Mouse (Mus musculus) CH12.LX (cell line): ENCODE results near the gene Syt3. TPM values are rescaled to one million over a fixed set of nuclear protein-coding genes. Genes with fewer than 3 reads are reported as not detected.

Experiments
- DNase-seq: peaks from one replicate; pipeline ENCODE4 v3.0.0-alpha.2; 2013; ENCODE audit errors: extremely low read depth
- H3K27ac ChIP-seq: 2 replicates; pipeline ENCODE4 v1.5.1; 2012; ENCODE audit warnings: low read depth, mild to moderate bottlenecking, control low read depth, moderate library complexity; ENCODE audit not compliant: insufficient read depth
- H3K27me3 ChIP-seq: replicated peaks from 2 replicates; pipeline ENCODE3; 2012; ENCODE audit warnings: inconsistent platforms
- H3K36me3 ChIP-seq, 2 experiments: replicated peaks in 1 of 2; 2 replicates each; pipeline versions ENCODE3 to v1.6.1; 2012; ENCODE audit warnings: inconsistent platforms in 1 of 2, low read length in 1 of 2, mild to moderate bottlenecking in 1 of 2, mixed read lengths in 1 of 2, moderate library complexity in 1 of 2; ENCODE audit not compliant: control insufficient read depth in 1 of 2, insufficient read depth in 1 of 2
- H3K4me1 ChIP-seq, 2 experiments: 2 replicates each; pipeline ENCODE4 v1.6.1; 2012; ENCODE audit warnings: inconsistent platforms in 1 of 2, moderate library complexity in 1 of 2; ENCODE audit not compliant: insufficient read depth in 2 of 2, control insufficient read depth in 1 of 2
- H3K4me2 ChIP-seq: 2 replicates; pipeline ENCODE4 v1.6.1; 2012; ENCODE audit warnings: low read depth, mild to moderate bottlenecking, control low read depth; ENCODE audit not compliant: poor library complexity, insufficient read depth, severe bottlenecking
- H3K4me3 ChIP-seq, 3 experiments: fragments of 150-350 bp in 1 of 3; sonication (generic) in 1 of 3; replicated peaks in 1 of 3; 2 replicates each; pipeline versions ENCODE3 to v1.5.1; 2011 to 2012; ENCODE audit warnings: low read depth in 2 of 3, low read length in 2 of 3, mild to moderate bottlenecking in 2 of 3, moderate library complexity in 2 of 3, control low read depth in 1 of 3, improper control_type of control experiment in 1 of 3, inconsistent platforms in 1 of 3, mixed read lengths in 1 of 3; ENCODE audit not compliant: poor library complexity in 1 of 3
- H3K79me2 ChIP-seq: replicated peaks from 2 replicates; pipeline ENCODE4 v1.6.1; 2012; ENCODE audit warnings: mild to moderate bottlenecking, moderate library complexity; ENCODE audit not compliant: control insufficient read depth, poor library complexity, insufficient read depth, severe bottlenecking; ENCODE audit errors: extremely low read depth
- H3K9ac ChIP-seq: 2 replicates; pipeline ENCODE4 v1.6.1; 2012; ENCODE audit warnings: low read depth, mild to moderate bottlenecking, control low read depth, moderate library complexity; ENCODE audit not compliant: insufficient read depth
- H3K9me3 ChIP-seq: replicated peaks from 2 replicates; pipeline ENCODE3; 2012; ENCODE audit warnings: low read length, inconsistent platforms, mixed read lengths
- BHLHE40 ChIP-seq: IDR thresholded peaks from 2 replicates; pipeline ENCODE4 v1.6.1; 2011; ENCODE audit warnings: mild to moderate bottlenecking, low read depth, low read length, improper control_type of control experiment
- CHD2 ChIP-seq: IDR thresholded peaks from 2 replicates; pipeline ENCODE4 v1.6.1; 2011; ENCODE audit warnings: low read length, improper control_type of control experiment
- CTCF ChIP-seq, 2 experiments: IDR thresholded peaks in 1 of 2; conservative IDR thresholded peaks in 1 of 2; 2 replicates each; pipeline ENCODE4 v1.5.1; 2011 to 2012; ENCODE audit warnings: low read depth in 2 of 2, low read length in 2 of 2, improper control_type of control experiment in 1 of 2, inconsistent platforms in 1 of 2, mild to moderate bottlenecking in 1 of 2, moderate library complexity in 1 of 2
- E2F4 ChIP-seq: IDR thresholded peaks from 2 replicates; pipeline ENCODE4 v1.6.1; 2011; ENCODE audit warnings: low read depth, low read length, improper control_type of control experiment; ENCODE audit not compliant: insufficient replicate concordance
- ELF1 ChIP-seq: IDR thresholded peaks from 2 replicates; pipeline ENCODE4 v1.6.1; 2014; ENCODE audit warnings: low read depth, mild to moderate bottlenecking, inconsistent platforms, low read length, improper control_type of control experiment
- GABPA ChIP-seq: IDR thresholded peaks from 2 replicates; pipeline ENCODE4 v1.6.1; 2012; ENCODE audit warnings: low read depth, low read length, improper control_type of control experiment, inconsistent platforms; ENCODE audit not compliant: insufficient replicate concordance
- HCFC1 ChIP-seq: IDR thresholded peaks from 2 replicates; pipeline ENCODE4 v1.6.1; 2012; ENCODE audit warnings: low read depth, mild to moderate bottlenecking, inconsistent platforms, low read length, improper control_type of control experiment
- IRF4 ChIP-seq: IDR thresholded peaks from 2 replicates; pipeline ENCODE4 v1.6.1; 2014; ENCODE audit warnings: low read depth, mild to moderate bottlenecking, inconsistent platforms, low read length, improper control_type of control experiment
- JUN ChIP-seq: IDR thresholded peaks from 2 replicates; pipeline ENCODE4 v1.6.1; 2011; ENCODE audit warnings: low read depth, mild to moderate bottlenecking, low read length, improper control_type of control experiment, moderate library complexity; ENCODE audit not compliant: insufficient read depth
- JUND ChIP-seq: conservative IDR thresholded peaks from 2 replicates; pipeline ENCODE4 v1.6.1; 2011; ENCODE audit warnings: low read depth, low read length, improper control_type of control experiment
- MXI1 ChIP-seq: IDR thresholded peaks from 2 replicates; pipeline ENCODE4 v1.6.1; 2011; ENCODE audit warnings: mild to moderate bottlenecking, low read depth, low read length, improper control_type of control experiment
- POLR2A ChIP-seq: IDR thresholded peaks from 2 replicates; pipeline ENCODE4 v1.6.1; 2011; ENCODE audit warnings: low read depth, mild to moderate bottlenecking, improper control_type of control experiment, low read length
- POLR2AphosphoS2 ChIP-seq: IDR thresholded peaks from 2 replicates; pipeline ENCODE4 v1.6.1; 2011; ENCODE audit warnings: low read depth, low read length, improper control_type of control experiment
- RAD21 ChIP-seq: IDR thresholded peaks from 2 replicates; pipeline ENCODE4 v1.6.1; 2011; ENCODE audit warnings: low read depth, mild to moderate bottlenecking, low read length, improper control_type of control experiment, moderate library complexity
- SIN3A ChIP-seq: IDR thresholded peaks from 2 replicates; pipeline ENCODE4 v1.6.1; 2012; ENCODE audit warnings: low read length, improper control_type of control experiment, inconsistent platforms
- SMC3 ChIP-seq: IDR thresholded peaks from 2 replicates; pipeline ENCODE4 v1.6.1; 2011; ENCODE audit warnings: low read depth, low read length, improper control_type of control experiment
- TBP ChIP-seq: conservative IDR thresholded peaks from 2 replicates; pipeline ENCODE4 v1.6.1; 2011; ENCODE audit warnings: low read depth, low read length, improper control_type of control experiment
- TCF12 ChIP-seq: IDR thresholded peaks from 2 replicates; pipeline ENCODE4 v1.6.1; 2014; ENCODE audit warnings: low read depth, mild to moderate bottlenecking, inconsistent platforms, low read length, improper control_type of control experiment
- USF2 ChIP-seq: conservative IDR thresholded peaks from 2 replicates; pipeline ENCODE4 v1.6.1; 2011; ENCODE audit warnings: low read depth, low read length, improper control_type of control experiment
- ZC3H11A ChIP-seq: IDR thresholded peaks from 2 replicates; pipeline ENCODE4 v1.6.1; 2012; ENCODE audit warnings: low read depth, mild to moderate bottlenecking, inconsistent platforms, low read length, improper control_type of control experiment
- ZKSCAN1 ChIP-seq: IDR thresholded peaks from 2 replicates; pipeline ENCODE4 v1.6.1; 2012; ENCODE audit warnings: low read depth, inconsistent platforms, low read length, improper control_type of control experiment, borderline replicate concordance
- dilution Hi-C: fragments of 300-500 bp; cut with MboI; formaldehyde crosslinking; loops from 2 replicates; pipeline ENCODE4 v1.14.3; 2020; ENCODE audit warnings: low sequenced_read_pairs; ENCODE audit not compliant: extremely low pct_unique_long_range_greater_than_20kb, extremely low pct_ligation_motif_present
- in situ Hi-C: fragments of 300-500 bp; cut with MboI; formaldehyde crosslinking; loops from 3 replicates; pipeline ENCODE4 v1.14.3; 2019; ENCODE audit warnings: low sequenced_read_pairs, low pct_ligation_motif_present, low pct_unique_long_range_greater_than_20kb, mixed read lengths
- polyA plus RNA-seq: library from polyadenylated mRNA; unstranded; fragments of >175 nt; gene quantifications from 2 replicates; pipeline ENCODE4 v1.2.1, GENCODE M21; 2012; ENCODE audit warnings: low read depth; ENCODE audit not compliant: insufficient read length
- total RNA-seq, 2 experiments: library from RNA; depleted of rRNA; stranded (reverse); fragments of 300-350 nt in 1 of 2; fragments of >200 nt in 1 of 2; gene quantifications; 2 replicates each; pipeline ENCODE4 v1.2.3; 2012 to 2014

The Syt3 gene
- total and polyA plus RNA-seq, 3 experiments, result 0.08 to 0.30 (median 0.11) TPM

DNA sequence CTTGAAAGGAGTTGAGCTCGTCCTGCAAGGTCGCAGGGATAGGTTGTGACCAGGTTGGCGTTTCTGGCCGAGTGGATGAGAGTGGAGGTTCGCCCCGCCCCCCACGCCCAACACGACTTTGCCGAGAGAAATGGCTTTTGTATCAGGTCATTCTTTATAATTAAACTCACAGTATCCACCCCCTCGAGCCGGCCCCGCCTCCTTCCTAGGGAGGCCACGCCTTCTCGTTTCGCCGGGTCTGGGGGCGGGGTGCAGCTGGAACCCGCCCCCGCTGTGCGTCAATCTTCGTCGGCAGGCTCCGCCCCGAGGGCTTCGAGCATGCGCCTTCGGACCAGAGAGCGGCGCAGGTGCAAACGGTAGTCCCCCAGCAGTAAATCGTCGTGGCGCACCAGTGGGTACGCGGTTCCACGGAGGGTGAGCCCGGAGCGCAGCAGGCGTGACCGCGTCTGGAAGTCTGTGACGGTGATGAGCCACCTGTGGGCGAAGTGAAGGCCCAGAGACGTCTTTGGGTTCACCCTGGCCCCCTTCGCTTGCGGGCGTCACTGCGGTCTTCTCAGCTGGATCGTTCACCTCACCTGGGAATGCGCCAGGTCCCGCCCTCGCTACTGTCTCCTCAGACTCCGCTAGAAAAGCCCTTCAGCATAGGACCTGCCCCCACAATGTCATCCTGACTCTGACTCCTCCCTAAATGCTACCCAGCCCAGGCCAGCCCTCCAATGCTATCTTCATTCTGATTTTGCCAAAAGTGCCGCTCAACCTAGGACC is 23.8 kb upstream of the Syt3 start (continued):
- TF ChIP-seq MXI1 (peak; percentile 49; the same call in 1 of the 2 replicates), CHD2 (peak; percentile 46; the same call in 1 of the 2 replicates), CTCF (conservative IDR thresholded peaks at IDR 0.05 in 1 of 2, IDR thresholded peaks at IDR 0.05 in 1 of 2; ENCODE audit: low read depth in 2 of 2, low read length in 2 of 2) (no peak), IRF4 (no peak), HCFC1 (peak; percentile 47; the same call in 1 of the 2 replicates), JUN (no peak), TBP (no peak), POLR2A (peak; percentile 59; the same call in 1 of the 2 replicates), RAD21 (no peak), SMC3 (no peak), GABPA (no peak), USF2 (no peak), JUND (no peak), POLR2AphosphoS2 (no peak), E2F4 (no peak), BHLHE40 (peak; percentile 39; the same call in 1 of the 2 replicates), SIN3A (0 out of 2 replicates have a peak, but pooled peaks have one; percentile 51), ZC3H11A (no peak), TCF12 (no peak; the same call in 1 of the 2 replicates), ZKSCAN1 (no peak), ELF1 (peak; percentile 44; the same call in 1 of the 2 replicates)

DNA sequence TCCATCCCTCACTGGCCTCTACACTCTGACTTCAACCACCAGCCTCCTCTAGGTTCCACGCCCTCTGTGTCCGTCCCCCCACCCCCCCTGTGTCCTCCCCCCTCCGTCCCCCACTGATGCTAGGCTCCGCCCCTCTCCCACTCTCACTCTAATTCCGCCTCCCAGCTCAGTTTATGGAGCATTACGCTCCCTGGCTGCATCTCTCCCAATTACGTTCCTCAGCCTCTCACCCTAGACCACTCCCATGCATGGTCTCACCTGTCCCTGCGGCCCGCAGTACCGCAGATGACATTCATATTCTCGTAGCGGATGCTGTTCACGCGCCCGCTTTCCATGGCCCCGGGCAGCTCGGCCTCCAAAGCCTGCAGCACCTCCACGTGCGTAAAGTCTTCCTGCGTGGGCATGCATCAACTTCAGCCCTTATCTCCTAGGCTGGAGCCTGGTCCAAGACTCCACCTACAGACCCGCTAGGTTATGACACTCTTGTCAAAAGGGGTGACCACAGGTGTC is 23.1 kb upstream of the Syt3 start:
- 0 out of 4 replicates have a peak, but pooled peaks of 1 of the 2 experiments have one; percentile 14 for TF ChIP-seq CTCF (conservative IDR thresholded peaks at IDR 0.05 in 1 of 2, IDR thresholded peaks at IDR 0.05 in 1 of 2; ENCODE audit: low read depth in 2 of 2, low read length in 2 of 2)
- TF ChIP-seq MXI1, result no peak
- Histone ChIP-seq H3K79me2 (no peaks in the 10 kb centered on the region), H3K9ac (no peak overlapping the region), H3K4me3 (no peak overlapping the region), H3K4me1 (peaks cover 4 to 29% of the 10 kb centered on the region in 2 experiments; a peak in 2 of 4 replicates), H3K27me3 (peaks cover 69% of the 10 kb centered on the region), H3K27ac (no peak overlapping the region), H3K36me3 (no peaks in the 10 kb centered on the region), H3K9me3 (no peaks in the 10 kb centered on the region), H3K4me2 (peak overlapping the region; percentile 49)
- dilution Hi-C loops (no loop called here), in situ Hi-C loops (no loop called here)
- DNase-seq, result no peak
